Mouse (Mus musculus) adrenal gland, adult (tissue): Measurements from ENCODE around the gene Tmc1.

Source experiments
- DNase-seq, 2 experiments: peaks; one replicate each; pipeline ENCODE4 v3.0.0; 2022 to 2023; ENCODE audit warnings: low spot score in 1 of 2; ENCODE audit not compliant: inconsistent age in 2 of 2

Tmc1 gene

DNA sequence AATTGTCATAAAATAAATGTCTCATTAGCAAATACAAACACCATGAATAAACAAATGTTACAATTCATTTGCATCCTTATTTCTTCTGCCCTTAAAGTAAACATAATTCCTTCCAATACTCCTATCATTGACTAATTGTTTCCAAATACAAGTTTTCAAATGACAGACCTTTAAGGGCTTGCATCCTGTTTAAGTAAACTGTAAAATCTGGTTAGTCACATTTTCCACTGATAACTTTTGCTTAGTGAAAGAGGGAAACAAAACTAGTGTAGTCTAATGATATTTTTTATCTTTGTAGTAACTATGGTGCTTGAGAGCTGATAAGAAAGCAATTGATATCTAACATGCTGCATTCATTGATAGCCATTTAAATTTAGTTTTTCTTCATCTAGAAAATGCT, 154.5 kb downstream of the Tmc1 start:
- DNase-seq, result no peak

DNA sequence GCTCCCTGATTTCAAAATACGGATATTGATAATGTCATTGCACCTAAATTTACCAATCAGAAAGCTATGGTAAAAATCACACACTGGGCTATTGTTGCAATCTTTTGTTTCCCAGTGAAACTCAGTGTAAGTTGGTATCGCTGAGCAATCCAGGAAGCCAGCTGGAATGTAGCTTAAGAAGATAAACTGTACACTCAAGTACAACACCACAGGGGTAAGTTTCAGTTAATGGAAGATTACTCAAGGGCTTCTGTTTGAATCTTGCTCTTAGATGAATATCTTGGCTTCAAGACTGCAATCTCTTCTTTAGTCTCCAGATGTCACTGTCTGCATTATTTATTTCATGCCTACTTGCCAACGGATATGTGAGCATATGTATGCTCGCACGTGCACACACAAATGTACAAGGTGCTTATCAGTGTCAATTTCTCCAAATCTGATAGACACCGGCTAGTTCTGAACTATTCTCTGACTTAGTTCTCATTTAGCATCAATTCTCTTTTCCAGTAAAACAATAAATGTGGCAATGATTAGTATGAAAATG, 156.4 kb downstream of the Tmc1 start:
- DNase-seq, result peak in 1 of 2 experiments; percentile 61

DNA sequence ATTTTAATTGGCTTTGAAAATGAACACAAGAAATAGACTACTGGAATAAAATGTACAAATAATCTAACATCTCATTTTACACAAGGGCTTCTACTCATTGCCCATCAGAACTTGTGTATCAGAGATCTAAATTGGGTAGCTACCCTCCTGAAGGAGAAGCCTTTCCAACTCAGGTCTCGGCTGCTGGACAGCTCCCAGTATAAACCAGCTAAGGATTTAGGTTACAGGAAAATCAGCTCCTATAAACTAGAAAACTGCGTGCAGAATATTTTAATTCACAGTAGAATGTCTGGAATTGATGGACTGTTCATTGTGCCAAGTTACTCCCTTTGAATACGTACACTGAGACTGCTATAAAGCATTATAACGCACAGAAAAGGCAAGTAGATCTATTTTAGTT, 158.0 kb downstream of the Tmc1 start:
- no peak for DNase-seq

DNA sequence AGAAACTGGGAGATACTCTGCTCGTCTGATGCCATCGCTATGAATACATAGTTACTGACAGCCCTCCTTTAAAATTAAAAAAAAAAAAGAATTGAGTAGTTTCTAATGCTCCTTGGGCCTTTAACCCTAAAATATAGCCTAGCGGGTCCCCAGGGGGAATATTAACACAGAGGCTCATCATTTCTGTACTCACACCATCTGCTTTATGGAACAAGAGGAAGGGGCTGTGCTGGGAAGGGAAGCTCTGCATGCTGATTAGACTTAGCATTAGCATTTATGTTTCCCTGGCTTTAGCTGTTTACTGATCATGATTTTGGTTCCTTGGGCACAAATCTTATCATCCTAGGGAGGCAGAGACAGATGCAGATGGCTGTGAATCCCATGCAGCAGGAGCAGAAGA, 159.0 kb downstream of the Tmc1 start:
- DNase-seq, result no peak

DNA sequence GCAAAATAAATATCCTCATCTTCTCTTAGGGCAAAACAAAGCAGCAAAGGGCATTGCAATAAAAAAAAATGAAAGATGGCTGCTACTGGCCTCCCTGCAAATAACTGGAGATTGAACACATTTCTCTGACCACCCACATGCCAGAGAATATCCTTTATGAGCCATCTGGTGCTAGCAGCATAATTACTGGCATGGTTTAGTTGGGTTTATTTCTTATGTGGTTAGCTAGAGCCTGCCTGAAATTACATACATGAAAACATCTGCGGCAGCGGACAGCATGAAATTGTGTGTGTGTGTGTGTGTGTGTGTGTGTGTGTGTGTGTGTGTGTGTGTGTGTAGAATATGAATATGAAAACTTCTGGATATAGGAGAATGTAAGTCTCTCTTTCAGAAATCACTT, 161.2 kb downstream of the Tmc1 start:
- no peak for DNase-seq

DNA sequence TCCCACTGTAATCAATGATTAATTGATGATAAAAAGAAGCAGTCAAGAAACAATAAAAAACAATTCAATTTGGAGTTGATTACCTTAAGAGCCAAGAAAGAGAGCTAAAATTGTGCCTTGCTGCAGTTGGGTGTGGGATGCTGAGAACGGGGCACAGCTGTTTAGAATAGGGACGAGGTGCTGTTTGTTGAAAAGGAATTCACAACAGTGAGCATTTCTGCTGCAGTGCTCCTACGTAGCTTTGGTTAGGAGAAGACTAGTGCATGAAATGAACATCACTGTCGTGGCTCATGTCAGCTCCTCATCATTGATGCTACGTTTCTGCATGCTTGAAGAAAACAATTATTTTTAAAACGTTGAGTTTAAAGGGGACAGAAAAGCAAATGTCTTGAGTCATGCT, 166.7 kb downstream of the Tmc1 start:
- no peak for DNase-seq

DNA sequence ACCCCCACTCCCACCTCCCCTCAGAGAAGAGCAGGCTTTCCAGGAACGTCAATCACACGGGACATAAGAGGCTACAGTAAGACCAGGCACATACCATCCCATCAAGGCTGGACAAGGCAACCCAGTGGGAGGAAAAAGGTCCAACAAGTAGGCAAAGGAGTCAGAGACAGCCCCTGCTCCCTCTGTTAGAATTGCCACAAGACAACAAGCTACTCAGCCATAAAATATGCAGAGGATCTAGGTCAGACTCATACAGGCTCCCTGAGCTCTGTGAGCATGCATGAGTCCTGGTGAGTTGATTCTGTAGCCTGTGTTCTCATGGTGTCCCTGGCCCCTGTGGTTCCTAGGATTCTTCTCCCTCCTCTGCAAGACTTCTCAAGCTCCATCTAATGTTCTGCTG, 178.3 kb downstream of the Tmc1 start:
- no peak for DNase-seq

DNA sequence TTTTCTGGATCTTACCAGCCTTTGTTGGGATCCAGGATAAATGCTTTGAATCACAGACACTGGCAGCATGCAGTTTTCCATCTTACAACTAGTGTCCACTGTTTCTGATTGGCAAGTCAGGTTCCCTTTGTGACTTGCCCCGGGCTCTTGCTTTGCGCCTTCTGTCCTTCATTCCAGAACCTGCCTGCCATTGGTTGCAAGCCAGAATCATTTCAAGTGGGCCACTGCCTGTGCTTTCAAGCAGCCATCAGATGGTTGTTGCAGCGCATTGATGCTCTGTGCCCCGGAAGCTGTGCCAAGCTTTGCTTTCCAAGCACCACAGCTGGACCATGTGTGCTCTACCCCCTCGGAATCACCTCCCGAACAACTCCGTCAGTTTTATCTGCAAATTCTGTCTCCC, 180.1 kb downstream of the Tmc1 start:
- DNase-seq, result no peak

DNA sequence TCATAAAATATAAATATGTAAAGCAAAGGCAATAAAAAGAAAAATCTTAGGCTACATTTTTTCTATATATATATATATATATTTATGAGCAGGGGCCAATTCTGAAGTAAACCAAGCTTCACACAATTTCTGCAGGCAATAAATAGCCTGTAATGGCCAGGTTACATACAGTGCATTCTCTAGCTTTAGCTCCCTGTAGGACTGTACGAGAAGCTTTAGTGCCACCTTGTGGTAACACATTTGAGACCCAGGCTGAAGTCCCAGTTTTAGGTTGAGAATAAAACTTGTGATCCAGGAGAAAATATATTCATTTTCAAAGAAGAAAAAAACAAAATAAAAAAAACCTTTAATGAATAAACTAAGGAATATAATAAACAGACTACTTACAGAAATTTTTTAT, 189.8 kb downstream of the Tmc1 start:
- DNase-seq, result peak; percentile 6 to 53

DNA sequence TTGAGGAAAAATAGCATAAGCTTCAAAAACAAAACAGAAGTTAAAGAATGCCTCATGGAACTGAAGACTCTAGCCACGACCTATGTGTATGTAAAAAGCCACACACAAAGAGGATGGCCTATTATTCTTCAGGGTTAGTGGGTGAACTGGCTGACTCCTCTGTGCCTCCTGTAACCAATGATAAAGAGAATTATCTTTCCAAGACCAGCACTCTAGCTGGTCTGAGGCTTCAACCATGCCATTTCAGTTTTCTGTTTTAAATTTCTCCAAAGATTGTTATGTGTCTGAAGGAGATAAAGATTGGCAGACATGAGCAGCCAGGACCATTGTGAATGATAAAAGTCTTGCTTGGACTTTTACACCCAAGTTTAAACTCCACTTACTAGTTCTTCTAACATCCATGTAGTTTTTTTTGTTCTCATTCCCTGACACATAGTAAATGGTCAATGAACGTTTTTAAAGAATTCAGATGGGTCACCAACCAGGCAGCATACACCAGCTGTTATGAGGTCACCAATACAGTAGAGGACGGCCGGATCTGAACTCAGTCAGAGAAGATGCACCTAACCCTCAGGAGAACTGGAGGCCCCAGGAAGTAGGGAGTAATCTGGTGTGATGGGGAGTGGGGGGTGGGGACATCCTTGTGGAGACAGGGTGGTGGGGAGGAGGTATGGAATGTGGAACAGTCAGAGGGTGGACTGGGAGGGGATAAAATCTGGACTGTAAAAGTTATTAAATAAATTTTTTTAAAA, 192.2 kb downstream of the Tmc1 start:
- no peak for DNase-seq

DNA sequence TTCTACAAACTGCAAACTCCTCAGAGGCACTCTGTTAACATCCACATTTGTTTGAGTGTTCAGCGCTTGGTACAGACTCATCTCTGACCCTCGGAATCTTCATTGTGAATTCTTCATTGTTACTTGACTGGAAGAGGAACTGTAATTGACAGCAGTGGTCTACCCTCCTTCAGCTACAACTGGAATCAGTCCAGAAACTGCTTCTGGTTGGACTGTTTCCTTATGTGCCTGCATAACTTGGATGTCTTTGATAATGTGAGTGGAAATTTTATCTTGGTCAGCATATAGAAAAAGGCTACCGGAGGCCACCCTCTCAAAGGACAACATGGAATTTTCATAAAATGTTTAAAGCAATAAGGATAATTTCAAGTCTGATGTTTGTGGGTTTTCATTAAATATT, 192.9 kb downstream of the Tmc1 start:
- no peak for DNase-seq

DNA sequence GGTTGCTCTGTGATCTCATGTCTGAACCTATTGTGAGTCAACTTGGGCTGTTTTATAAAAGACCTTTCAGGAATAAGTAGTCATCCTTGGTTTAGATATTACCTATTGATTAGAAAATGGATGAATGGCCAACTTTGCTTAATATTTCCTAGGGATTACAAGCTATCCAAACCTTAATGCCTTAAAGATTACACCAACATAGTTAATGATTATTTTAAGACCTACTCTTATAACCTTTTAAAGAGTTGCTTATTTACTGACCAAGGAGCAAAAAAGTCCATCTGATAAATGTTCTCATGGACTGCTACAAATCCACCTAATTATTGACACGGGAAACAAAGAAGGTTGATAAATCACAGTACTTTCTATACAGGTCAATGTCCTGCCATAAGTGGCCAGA, 209.4 kb downstream of the Tmc1 start:
- no peak for DNase-seq
